Mouse (Mus musculus): Measurements from ENCODE around the gene Mrps2. TPM values are rescaled to one million over a fixed set of nuclear protein-coding genes. Genes with fewer than 3 reads are reported as not detected.

The Mrps2 gene
- total RNA-seq (2023): 19.0 to 22.6 TPM (median 20.9 TPM) in 4 replicates

DNA sequence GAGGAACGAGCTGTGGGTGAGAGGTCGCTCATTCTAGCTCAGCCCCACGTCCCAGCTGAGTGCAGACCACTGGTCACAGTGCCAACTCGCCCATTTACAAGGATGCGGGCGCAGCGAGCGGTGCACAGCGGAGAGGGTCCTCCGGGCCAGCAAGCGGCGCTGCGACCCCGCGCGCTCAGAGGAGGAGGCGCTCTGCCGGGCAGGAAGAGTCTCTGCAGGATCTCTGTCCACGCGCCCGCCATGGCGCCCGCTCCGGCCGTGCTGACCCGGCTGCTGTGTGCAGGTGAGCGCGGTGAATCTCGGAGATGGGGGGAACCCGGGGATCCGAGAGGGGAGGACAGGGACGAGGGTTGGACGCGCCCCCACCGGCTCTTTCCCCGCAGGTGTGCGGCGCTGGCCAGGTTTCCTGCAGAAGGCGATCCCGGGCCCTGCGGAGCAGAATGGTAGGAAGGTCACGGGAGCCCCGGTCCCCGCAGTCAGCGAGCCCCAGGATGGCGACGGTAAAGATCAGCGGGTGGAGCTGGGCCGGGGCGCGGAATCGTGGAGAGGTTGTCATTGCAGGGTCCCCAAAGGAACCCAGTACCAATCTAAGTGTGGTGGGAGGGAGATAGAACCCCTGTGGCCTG lies at the start of gene Mrps2:
Gene Mrps2, plus strand, starts transcription at position 207 of the 626 bp plus-strand sequence.

DNA sequence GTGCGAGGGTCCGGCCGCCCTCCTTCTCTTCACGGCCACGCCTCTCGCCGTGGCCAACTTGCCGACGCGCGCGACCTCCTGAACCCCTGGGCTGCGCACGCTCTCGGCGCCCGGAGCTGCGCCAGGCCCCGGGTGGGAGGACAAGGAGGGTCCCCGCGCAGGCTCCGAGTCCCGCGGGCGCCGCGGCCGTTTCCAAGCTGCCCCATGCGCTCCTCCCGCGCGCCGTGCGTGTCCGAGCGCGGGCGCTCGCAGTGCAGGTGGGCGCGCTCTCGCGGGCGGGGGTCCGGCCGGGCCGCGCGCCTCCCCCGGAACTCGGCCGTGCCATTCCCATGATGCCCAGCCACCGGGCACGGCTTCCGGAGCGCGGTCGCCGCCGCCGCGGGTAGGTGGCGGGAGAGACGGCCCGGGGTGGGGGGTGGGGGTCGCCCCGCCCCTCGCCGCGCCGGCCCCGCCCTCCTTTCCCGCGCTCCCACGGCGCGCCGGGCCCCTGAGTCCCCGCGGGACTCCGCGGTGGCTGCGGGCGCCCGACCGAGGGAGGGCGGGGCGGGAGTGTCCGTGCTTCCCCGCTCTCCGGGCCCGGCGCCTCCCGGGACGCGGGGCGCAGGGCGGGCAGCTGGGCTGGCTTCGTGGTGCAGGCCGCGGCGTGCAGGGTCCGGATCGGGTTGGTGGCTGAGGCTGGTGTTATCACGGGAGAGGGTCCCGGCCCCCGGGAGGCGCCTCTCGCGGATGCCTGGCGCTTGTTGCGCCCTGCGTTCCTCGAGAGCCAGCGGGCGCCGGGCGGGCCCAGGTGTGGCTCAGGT lies 21.2 kb upstream of the Mrps2 start, which contains the start of gene Ppp1r26:
Gene Ppp1r26, plus strand, starts transcription at position 286 of the 800 bp plus-strand sequence.

DNA sequence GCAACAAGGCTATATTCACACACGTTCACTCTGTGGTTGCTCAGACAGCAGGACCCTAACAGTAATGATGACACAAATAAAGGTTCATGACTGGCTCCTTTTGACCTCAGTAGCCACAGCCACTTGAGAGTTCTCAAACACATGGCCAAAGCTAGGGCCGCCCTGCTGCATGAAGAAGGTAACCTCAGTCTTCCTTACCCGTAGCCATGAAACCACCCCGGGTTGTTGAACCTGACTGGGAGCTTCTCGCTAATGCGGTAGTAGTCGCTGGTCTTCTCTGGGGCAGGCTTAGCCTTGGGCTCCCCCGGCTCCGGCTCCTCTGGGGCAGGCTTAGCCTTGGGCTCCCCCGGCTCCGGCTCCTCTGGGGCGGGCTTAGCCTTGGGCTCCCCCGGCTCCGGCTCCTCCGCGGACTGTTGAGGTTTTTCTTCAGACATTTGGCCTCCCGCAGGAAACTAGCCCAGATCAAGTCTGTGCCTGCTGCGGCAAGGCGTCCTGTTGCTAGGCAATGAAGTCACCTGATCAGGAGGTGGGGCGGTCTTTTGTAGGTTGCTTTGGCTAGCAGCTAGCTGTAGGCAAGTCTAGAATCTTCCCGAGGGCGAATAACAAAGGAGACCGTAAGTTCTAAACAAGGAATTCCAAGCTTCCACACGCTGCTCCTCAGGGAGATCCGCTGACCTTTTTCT lies 1.9 kb upstream of the Mrps2 start, which contains the start of gene 1700007K13Rik:
Gene 1700007K13Rik, minus strand, starts transcription at position 497 of the 683 bp plus-strand sequence.

DNA sequence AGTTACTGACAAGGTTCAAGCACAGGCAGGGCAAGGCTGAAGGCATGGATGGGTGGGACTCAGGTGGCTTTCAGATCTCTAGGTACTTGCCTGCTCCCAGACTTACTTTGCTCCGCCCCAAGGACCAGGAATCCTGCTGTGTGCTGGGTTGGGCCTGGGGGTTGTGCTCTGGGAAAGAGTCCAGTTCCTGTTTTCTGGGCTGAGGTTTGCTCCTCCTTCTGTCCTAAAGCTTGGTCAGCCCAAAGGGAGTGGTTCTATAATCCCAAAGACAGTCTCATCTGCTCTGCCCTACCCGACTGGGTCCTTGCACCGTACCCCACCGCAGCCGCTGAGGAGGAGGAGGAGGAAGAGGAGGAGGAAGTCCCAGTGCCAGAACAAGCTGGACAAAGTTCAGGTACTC lies 28.8 kb downstream of the Mrps2 start, which contains the start of gene Gbgt1:
Gene Gbgt1, plus strand, starts transcription at position 221 of the 400 bp plus-strand sequence.

DNA sequence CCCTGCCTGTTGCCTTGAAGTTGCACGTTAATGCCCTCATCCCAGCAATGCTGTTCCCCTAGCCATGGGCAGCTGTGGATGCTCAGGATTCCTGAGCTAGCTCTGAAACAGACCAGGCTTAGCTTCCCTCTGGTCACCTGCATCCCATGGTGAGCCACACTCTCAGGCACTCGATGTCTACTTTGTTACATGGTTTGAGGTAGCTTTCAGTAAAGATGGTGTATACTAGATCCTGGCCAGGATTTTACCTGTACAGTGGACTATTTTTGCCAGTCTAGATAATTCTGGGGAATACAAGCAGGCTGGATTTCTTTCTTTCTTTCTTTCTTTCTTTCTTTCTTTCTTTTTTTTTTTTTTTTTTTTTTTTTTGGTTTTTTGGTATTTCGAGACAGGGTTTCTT lies 37.9 kb downstream of the Mrps2 start, which contains the start of gene Gm10134:
Gene Gm10134, plus strand, starts transcription at position 301 of the 400 bp plus-strand sequence.

DNA sequence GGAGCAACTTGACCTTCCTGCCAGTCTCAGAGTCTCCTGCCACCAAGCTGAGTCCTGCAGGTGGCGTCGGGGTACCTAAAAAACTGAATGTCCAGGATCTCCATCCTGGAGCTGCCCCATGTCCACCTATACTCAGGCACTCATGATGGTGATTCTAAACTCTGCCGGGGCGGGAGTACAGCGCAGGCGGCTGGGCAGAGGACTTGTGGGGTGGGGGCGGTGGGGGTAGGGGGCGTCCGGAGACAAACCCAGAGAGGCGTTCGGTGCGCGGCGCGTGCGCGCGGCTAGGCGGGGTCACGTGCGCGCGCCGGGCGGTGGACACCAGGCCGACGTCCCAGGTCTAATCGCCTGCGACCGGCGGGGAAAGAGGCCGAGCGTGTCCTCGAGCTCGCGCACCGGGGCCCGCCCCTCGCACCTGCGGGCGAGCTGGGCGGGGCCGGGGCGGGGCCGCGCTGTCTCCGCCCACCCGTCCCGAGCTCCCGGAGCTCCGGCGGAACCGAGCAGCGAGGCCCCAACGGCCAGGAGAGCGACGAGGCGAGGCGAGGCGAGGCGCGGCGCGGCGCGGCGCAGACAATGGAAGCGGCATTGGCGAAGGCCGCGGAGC lies 45.0 kb downstream of the Mrps2 start, which contains the start of gene Ralgds:
Gene Ralgds, plus strand, starts transcription at position 328 of the 604 bp plus-strand sequence.

Other genes starting within 250 kb of the Mrps2 start
- 0.09 TPM in 1 of 4 replicates, not detected in the others for gene Ppp1r26, start 21.3 kb upstream of the Mrps2 start, total RNA-seq (2023)
- gene 1700007K13Rik, start 1.7 kb upstream of the Mrps2 start, total RNA-seq (2023): not detected in 4 replicates
- gene Gbgt1, start 28.8 kb downstream of the Mrps2 start, total RNA-seq (2023): 1.1 to 1.3 TPM in 2 of 4 replicates, not detected in the others
- gene Gm10134, start 38.0 kb downstream of the Mrps2 start, total RNA-seq (2023): not detected in 4 replicates
- 197 to 205 TPM (median 200 TPM) in 4 replicates for gene Ralgds, start 45.1 kb downstream of the Mrps2 start, total RNA-seq (2023)
- gene Cel, start 95.3 kb downstream of the Mrps2 start, total RNA-seq (2023): 0.34 to 0.45 TPM in 2 of 4 replicates, not detected in the others
- 26.6 to 32.6 TPM (median 31.6 TPM) in 4 replicates for gene Gtf3c5, start 115.7 kb downstream of the Mrps2 start, total RNA-seq (2023)
- gene Gfi1b, start 153.9 kb downstream of the Mrps2 start, total RNA-seq (2023): not detected in 4 replicates
- 52.9 to 58.6 TPM (median 56.0 TPM) in 4 replicates for gene Tsc1, start 173.2 kb downstream of the Mrps2 start, total RNA-seq (2023)
- 1.3 to 3.1 TPM (median 2.2 TPM) in 4 replicates for gene Spaca9, start 231.7 kb downstream of the Mrps2 start, total RNA-seq (2023)
- gene Ak8, start 232.1 kb downstream of the Mrps2 start, total RNA-seq (2023): 0.49 to 2.4 TPM in 2 of 4 replicates, not detected in the others